Mouse (Mus musculus): ENCODE results near the gene Aox4.

Aox4 gene

DNA sequence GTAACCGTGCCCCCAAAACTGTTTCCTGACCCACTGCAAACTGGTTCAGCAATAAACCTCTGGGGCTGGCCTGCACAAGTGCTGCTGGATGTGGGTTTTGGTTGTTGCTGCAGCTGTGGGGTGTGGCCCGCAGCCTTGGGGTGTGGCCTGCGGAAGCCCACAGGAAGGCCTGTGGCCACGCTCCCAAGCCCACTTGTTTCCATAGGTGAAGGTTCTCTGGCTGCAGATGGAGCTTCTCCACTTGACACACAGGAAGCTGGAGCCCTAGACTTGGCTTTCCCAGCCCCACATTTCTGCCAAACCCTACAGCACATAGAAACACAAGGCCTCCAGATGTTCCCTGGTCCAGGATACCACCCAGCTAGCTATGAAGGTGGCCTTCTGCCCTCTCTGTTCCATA is 93.5 kb downstream of the Aox4 start:
- no peak for DNase-seq

DNA sequence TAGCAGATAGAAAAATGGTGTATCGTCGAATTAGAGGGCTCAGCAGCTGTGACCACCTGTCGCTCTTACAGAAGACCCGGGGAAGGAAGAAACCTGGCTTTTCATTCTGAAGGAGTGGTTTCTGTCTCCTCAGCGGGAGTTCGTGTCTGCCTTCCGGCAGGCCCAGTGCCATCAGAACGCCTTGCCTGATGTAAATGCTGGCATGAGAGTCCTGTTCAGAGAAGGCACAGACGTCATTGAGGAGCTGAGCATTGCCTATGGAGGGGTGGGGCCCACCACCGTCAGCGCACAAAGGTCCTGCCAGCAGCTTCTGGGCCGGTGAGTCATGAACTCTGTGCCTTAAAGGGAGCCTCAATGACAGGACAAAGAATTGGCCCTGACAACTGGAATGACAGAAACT is 94.1 kb downstream of the Aox4 start:
- no peak for DNase-seq

DNA sequence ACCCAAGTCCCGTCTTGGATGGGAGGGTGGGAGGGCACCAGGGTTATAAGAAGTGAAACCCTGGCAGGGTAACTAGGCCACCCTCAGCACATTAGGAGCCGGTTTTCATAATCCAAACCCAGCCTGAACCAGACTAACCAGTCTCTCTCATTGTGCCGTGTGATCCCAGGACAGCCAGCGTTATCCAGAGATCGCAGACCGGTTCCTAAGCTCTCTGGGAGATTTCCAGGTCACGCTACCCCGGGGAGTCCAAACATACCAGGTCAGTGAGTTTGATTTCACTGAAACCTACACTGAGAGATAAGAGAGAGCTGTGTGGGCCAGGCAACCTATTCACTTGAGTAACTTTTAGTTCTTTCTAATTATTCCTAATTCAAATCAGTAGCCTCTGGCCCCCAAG is 97.0 kb downstream of the Aox4 start:
- no peak for DNase-seq

DNA sequence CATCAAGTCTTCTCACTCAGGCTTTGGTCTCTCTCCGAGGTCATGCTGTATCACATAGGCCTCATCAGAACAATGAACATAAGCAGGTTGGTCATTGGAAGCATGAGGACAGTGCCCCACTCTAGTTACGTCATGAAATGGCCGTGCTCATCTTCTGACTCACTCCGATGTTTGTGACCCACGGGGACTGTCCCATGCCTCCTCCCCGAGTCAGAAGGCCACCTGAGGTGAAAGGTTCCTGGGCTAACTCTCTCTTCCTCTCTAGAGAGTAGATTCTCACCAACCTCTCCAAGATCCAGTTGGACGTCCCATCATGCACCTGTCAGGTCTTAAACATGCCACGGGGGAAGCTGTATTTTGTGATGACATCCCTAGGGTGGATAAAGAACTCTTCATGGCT is 98.4 kb downstream of the Aox4 start:
- no peak for DNase-seq

DNA sequence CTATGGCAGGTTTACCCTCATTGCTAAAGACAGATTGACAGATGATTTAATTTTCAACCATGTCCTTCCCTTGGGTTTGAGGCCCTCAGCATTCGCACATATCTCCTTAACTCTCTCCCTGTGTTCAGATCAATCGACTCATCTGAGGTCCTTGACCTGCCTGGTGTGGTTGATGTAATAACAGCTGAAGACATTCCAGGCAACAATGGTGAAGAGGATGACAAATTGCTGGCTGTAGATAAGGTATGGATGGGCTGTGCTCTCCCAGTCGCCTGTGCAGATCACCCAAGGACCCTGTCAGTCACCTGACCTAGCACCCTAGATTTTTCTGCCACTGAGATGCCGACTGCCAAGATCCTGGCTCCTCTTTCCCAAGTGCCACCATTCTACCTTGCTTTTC is 99.7 kb downstream of the Aox4 start:
- DNase-seq = no peak

DNA sequence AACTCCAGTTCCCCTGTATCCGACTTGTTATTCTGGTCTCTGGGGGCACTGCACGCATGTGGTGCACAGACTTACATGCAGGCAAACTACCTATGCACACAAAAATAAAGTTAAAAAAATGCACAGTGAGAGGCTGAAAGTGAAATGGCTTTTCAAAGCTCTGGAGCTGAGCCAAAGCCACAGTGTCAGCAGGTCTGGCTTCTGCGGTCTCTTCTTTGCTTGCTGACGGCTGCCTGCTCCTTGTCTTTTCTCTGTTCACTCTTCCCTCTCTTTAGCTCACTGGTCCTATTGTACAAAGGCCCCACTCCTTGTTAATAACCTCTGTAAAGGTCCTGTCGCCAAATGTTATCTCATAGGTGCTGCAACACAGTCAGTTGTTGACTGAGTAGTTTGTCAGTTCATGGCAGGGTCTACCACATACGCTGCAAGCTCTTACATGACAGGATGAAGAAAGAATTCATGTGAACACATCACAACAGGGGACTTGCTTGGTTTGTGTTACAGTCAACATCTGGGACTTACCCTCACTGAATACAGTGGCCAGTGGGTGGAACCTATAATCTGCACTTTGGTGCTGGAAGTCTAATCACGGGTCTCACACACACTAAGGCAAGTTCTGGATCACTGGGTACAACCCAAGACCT is 101.1 kb downstream of the Aox4 start:
- no peak for DNase-seq

DNA sequence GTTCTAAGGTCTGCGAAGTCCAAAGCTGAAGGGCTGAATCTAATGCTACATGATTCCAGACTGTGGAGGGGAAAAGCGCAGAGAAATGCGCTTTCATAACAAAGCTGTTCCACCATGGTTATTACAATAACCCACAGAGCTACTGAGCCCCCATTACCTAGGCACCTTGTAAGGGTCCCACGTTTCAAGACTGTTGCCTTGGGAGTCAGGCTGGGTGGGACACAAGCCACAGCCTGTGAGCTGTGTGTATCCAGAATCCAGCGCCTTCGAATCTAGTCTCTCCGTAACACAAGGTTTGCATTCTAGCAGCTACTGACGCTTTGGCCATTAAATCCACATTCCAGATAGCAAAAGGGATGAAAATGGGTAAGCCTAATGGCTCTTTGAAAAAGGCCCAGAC is 103.0 kb downstream of the Aox4 start:
- DNase-seq = no peak

DNA sequence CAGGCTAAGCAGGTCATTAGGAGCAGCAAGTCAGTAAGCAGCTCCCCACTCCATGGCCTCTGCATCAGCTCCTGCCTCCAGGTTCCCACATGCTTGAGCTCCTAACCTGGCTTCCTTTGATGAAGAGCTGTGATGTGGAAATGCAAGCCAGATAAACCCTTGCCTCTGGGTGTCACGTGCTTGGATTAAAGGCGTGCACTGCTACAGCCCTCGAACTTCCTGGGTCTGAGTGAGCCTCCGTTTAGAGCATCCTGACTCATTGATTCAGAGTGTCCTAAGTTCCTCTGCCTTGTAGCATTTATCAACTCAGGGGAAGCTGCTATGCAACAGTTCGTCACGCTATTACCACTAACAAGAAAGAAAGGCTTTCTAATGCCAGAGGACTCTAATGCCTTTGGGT is 105.3 kb downstream of the Aox4 start:
- DNase-seq = no peak
